Mouse (Mus musculus) limb, embryonic 13.5 days (tissue): Measurements from ENCODE around the gene Gm4869. TPM values are rescaled to one million over a fixed set of nuclear protein-coding genes. Genes with fewer than 3 reads are reported as not detected.

ENCODE experiments used
- microRNA-seq: library from miRNA; unstranded; fragments of <30 nt; microRNA quantifications from one replicate; pipeline ENCODE4, GENCODE M21; 2016
- polyA plus RNA-seq: library from polyadenylated mRNA; unstranded; fragments of >200 nt; fragmentation: Nextera tagmentation; extraction: Ambion mirVana; gene quantifications from 2 replicates; pipeline ENCODE4 v1.2.1, GENCODE M21; 2015

The Gm4869 gene
- polyA plus RNA-seq, 1 experiment from 2014 or later, result not detected

Small RNA genes lying within 50 kb of the gene (microRNA-seq; reads per million reads assigned to microRNA genes)
- gene Mir7038, result not detected

Other genes starting within 250 kb of the Gm4869 start
- 51.1 and 52.6 TPM in 2 replicates for gene Mad1l1, start 124.1 kb upstream of the Gm4869 start, polyA plus RNA-seq
- 45.8 and 46.6 TPM in 2 replicates for gene Nudt1, start 124.0 kb upstream of the Gm4869 start, polyA plus RNA-seq
- gene Mrm2, start 113.7 kb upstream of the Gm4869 start, polyA plus RNA-seq, result 23.2 and 24.1 TPM in 2 replicates
- gene Snx8, start 56.4 kb upstream of the Gm4869 start, polyA plus RNA-seq, result 23.7 and 25.8 TPM in 2 replicates
- 101 and 111 TPM in 2 replicates for gene Eif3b, start 26.3 kb upstream of the Gm4869 start, polyA plus RNA-seq
- 20.4 and 21.2 TPM in 2 replicates for gene Chst12, start 59.9 kb downstream of the Gm4869 start, polyA plus RNA-seq
- gene Grifin, start 119.4 kb downstream of the Gm4869 start, polyA plus RNA-seq, result not detected in 2 replicates
- gene Lfng, start 161.7 kb downstream of the Gm4869 start, polyA plus RNA-seq, result 13.4 and 13.5 TPM in 2 replicates
- 39.0 and 42.1 TPM in 2 replicates for gene Ttyh3, start 203.4 kb downstream of the Gm4869 start, polyA plus RNA-seq